Mouse (Mus musculus): ENCODE measurements at regions not wholly inside any gene's neighbourhood (a gene's known extent, or its start where the extent isn't known, plus 50 kb on each side); places are given as distances from the start of the nearest gene placed in this dataset.

DNA sequence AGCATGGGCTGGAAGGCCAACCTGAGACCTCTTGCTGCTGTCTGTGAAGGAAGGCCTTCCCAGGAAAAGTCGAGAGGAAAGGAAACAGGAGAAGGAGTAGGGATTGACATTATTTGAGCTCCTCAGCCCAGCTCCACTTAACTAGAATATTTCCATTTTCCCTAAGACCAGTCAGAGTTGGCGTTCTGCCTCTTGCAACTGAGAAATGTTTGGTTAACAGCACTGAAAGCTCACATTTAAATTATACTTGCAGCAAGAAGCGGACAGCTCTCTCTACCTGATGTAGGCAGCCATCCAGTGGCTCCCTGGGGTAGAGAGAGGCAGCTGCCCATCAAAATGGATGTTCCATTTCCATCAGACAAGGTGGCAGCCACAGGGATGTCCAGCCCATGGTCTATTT lies 131.6 kb upstream of the Pkdcc start:
- H3K27me3 ChIP-seq (replicated peaks): no peaks in the 10 kb centered on the region
- peaks cover 10% of the 10 kb centered on the region for H3K9me3 ChIP-seq (replicated peaks; ENCODE audit: low read length)
- peaks cover 0 to 16% of the 10 kb centered on the region in 2 experiments; a peak in 2 of 4 replicates for H3K4me1 ChIP-seq (ENCODE audit: control insufficient read depth in 1 of 2, insufficient read depth in 2 of 2)
- H3K4me3 ChIP-seq (replicated peaks in 1 of 3; ENCODE audit: low read depth in 2 of 3, low read length in 2 of 3, poor library complexity in 1 of 3): no peak overlapping the region
- TF ChIP-seq MAZ (IDR thresholded peaks at IDR 0.05; ENCODE audit: low read depth, low read length) (no peak), MAFK (IDR thresholded peaks at IDR 0.05; ENCODE audit: insufficient replicate concordance, low read length) (no peak), NRF1 (IDR thresholded peaks at IDR 0.05; ENCODE audit: low read depth, low read length) (no peak), JUN (IDR thresholded peaks at IDR 0.05; ENCODE audit: insufficient read depth, low read depth, low read length) (no peak), MYC (IDR thresholded peaks at IDR 0.05; ENCODE audit: low read depth, low read length) (no peak), CHD2 (IDR thresholded peaks at IDR 0.05; ENCODE audit: low read length) (no peak), MAX (IDR thresholded peaks at IDR 0.05; ENCODE audit: low read length) (no peak), ZKSCAN1 (IDR thresholded peaks at IDR 0.05; ENCODE audit: borderline replicate concordance, low read depth, low read length) (no peak), POLR2A (IDR thresholded peaks at IDR 0.05; ENCODE audit: low read depth, low read length) (no peak), ZC3H11A (IDR thresholded peaks at IDR 0.05; ENCODE audit: low read depth, low read length) (no peak), TCF12 (IDR thresholded peaks at IDR 0.05; ENCODE audit: low read depth, low read length) (no peak), JUND (conservative IDR thresholded peaks at IDR 0.05; ENCODE audit: low read depth, low read length) (no peak), SIN3A (IDR thresholded peaks at IDR 0.05; ENCODE audit: low read length) (no peak), E2F4 (IDR thresholded peaks at IDR 0.05; ENCODE audit: insufficient replicate concordance, low read depth, low read length) (no peak), USF2 (conservative IDR thresholded peaks at IDR 0.05; ENCODE audit: low read depth, low read length) (no peak)
- no peak overlapping the region for H3K4me2 ChIP-seq (ENCODE audit: insufficient read depth, low read depth, poor library complexity, severe bottlenecking)
- dilution Hi-C loops (cut with MboI; ENCODE audit: extremely low pct_ligation_motif_present, extremely low pct_unique_long_range_greater_than_20kb, low sequenced_read_pairs) (no loop called here), in situ Hi-C loops (cut with MboI; ENCODE audit: low pct_ligation_motif_present, low pct_unique_long_range_greater_than_20kb, low sequenced_read_pairs) (no loop called here)
- H3K27ac ChIP-seq (ENCODE audit: insufficient read depth, low read depth): no peak overlapping the region
- no peaks in the 10 kb centered on the region for H3K79me2 ChIP-seq (replicated peaks; ENCODE audit: control insufficient read depth, extremely low read depth, insufficient read depth, poor library complexity, severe bottlenecking)
- H3K36me3 ChIP-seq (replicated peaks in 1 of 2; ENCODE audit: control insufficient read depth in 1 of 2, insufficient read depth in 1 of 2, low read length in 1 of 2): no peaks in the 10 kb centered on the region
- H3K9ac ChIP-seq (ENCODE audit: insufficient read depth, low read depth): no peak overlapping the region
- no peak for DNase-seq (ENCODE audit: extremely low read depth)

DNA sequence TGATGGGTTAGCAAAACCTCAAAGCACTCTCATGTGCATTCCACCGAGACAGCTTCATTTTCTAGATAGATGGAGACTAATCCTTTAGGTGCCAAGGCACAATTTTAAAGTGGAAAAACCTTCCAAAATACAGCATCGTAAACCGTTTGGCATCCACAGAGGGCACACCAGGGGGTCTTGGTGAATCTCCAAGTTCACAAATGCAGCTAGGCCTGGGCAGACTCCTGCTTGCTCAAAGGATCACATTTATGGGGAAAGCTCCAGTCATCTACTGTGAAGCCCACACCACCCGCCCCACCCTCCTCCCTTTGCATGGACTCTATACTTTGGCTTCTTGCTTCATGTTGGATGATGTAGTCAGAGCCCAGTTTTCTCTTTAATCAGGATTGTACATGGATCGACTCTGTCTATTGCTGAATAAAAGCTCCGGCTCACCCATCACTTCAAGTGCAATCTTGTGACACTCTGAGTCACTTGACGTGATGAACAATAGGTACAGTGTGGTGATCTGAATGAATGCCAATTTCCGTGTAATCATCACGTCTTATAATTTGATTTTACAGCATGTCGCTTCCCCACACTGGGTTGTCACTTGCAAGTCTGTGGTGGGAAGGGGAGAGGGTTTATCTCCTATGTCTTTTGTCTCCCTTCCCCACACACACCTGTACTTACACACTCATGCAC lies 129.2 kb upstream of the Pkdcc start:
- Histone ChIP-seq H3K9me3 (replicated peaks; ENCODE audit: low read length) (peaks cover 10% of the 10 kb centered on the region), H3K9ac (ENCODE audit: insufficient read depth, low read depth) (no peak overlapping the region), H3K4me2 (ENCODE audit: insufficient read depth, low read depth, poor library complexity, severe bottlenecking) (no peak overlapping the region), H3K4me3 (replicated peaks in 1 of 3; ENCODE audit: low read depth in 2 of 3, low read length in 2 of 3, poor library complexity in 1 of 3) (no peak overlapping the region), H3K4me1 (ENCODE audit: control insufficient read depth in 1 of 2, insufficient read depth in 2 of 2) (peaks cover 0 to 19% of the 10 kb centered on the region in 2 experiments; a peak in 2 of 4 replicates), H3K27ac (ENCODE audit: insufficient read depth, low read depth) (no peak overlapping the region), H3K27me3 (replicated peaks) (no peaks in the 10 kb centered on the region), H3K79me2 (replicated peaks; ENCODE audit: control insufficient read depth, extremely low read depth, insufficient read depth, poor library complexity, severe bottlenecking) (no peaks in the 10 kb centered on the region), H3K36me3 (replicated peaks in 1 of 2; ENCODE audit: control insufficient read depth in 1 of 2, insufficient read depth in 1 of 2, low read length in 1 of 2) (no peaks in the 10 kb centered on the region)
- dilution Hi-C loops (cut with MboI; ENCODE audit: extremely low pct_ligation_motif_present, extremely low pct_unique_long_range_greater_than_20kb, low sequenced_read_pairs) (no loop called here), in situ Hi-C loops (cut with MboI; ENCODE audit: low pct_ligation_motif_present, low pct_unique_long_range_greater_than_20kb, low sequenced_read_pairs) (no loop called here)
- TF ChIP-seq ZMIZ1 (IDR thresholded peaks at IDR 0.05; ENCODE audit: low read depth, low read length) (no peak), USF2 (conservative IDR thresholded peaks at IDR 0.05; ENCODE audit: low read depth, low read length) (no peak), MAFK (IDR thresholded peaks at IDR 0.05; ENCODE audit: insufficient replicate concordance, low read length) (no peak), NRF1 (IDR thresholded peaks at IDR 0.05; ENCODE audit: low read depth, low read length) (no peak), UBTF (IDR thresholded peaks at IDR 0.05; ENCODE audit: low read depth, low read length) (no peak), NELFE (IDR thresholded peaks at IDR 0.05; ENCODE audit: low read depth, low read length) (no peak), MEF2A (IDR thresholded peaks at IDR 0.05; ENCODE audit: borderline replicate concordance, low read depth, low read length) (no peak), CHD2 (IDR thresholded peaks at IDR 0.05; ENCODE audit: low read length) (no peak), GABPA (IDR thresholded peaks at IDR 0.05; ENCODE audit: insufficient replicate concordance, low read depth, low read length) (no peak), EP300 (IDR thresholded peaks at IDR 0.05; ENCODE audit: low read length) (no peak), MAX (IDR thresholded peaks at IDR 0.05; ENCODE audit: low read length) (no peak), SIN3A (IDR thresholded peaks at IDR 0.05; ENCODE audit: low read length) (no peak), PAX5 (IDR thresholded peaks at IDR 0.05; ENCODE audit: low read length) (no peak), CHD1 (IDR thresholded peaks at IDR 0.05; ENCODE audit: low read depth, low read length) (no peak), USF1 (IDR thresholded peaks at IDR 0.05; ENCODE audit: low read depth, low read length) (no peak), MYC (IDR thresholded peaks at IDR 0.05; ENCODE audit: low read depth, low read length) (no peak), SMC3 (IDR thresholded peaks at IDR 0.05; ENCODE audit: low read depth, low read length) (no peak), JUND (conservative IDR thresholded peaks at IDR 0.05; ENCODE audit: low read depth, low read length) (no peak), BHLHE40 (IDR thresholded peaks at IDR 0.05; ENCODE audit: low read depth, low read length) (no peak)
- no peak for DNase-seq (ENCODE audit: extremely low read depth)

Data from CH12.LX (cell line).